ENCODE assay signal across 8 mouse cellular contexts in genomic region chr12:84285593-84285968, GRCm38 (mm10). TPM values are rescaled to one million over a fixed set of nuclear protein-coding genes. Genes with fewer than 3 reads are reported as not detected.
A peak's percentile ranks its signal among the peaks of the same experiment; 100 is the strongest.
DNase-seq lines count a peak whose midpoint lies in the region; ATAC-seq lines count a peak whose summit lies in the region.

No protein-coding gene starts in this region.

- peak overlapping the region; percentile 41 for H3K27ac ChIP-seq in lung, embryonic 15.5 days
- H3K27ac ChIP-seq in limb, embryonic 11.5 days (replicated peaks; ENCODE audit: low read depth, low read length), result no peak overlapping the region
- H3K27ac ChIP-seq in neural tube, embryonic 15.5 days (replicated peaks), result peak overlapping the region; percentile 64; the same call in 1 of the 2 replicates

- H3K4me3 ChIP-seq in lung, embryonic 15.5 days, result peak overlapping the region; percentile 49
- peak overlapping the region; percentile 91 for H3K4me3 ChIP-seq in erythroblast, embryonic 14.5 days (replicated peaks)
- H3K4me3 ChIP-seq in limb, embryonic 11.5 days (ENCODE audit: low read depth, low read length), result peak overlapping the region; percentile 51
- peak overlapping the region; percentile 59 for H3K4me3 ChIP-seq in neural tube, embryonic 15.5 days (replicated peaks)

- no peak for ATAC-seq in lung, embryonic 15.5 days (ENCODE audit: borderline replicate concordance, extremely low read depth, low FRiP score, low TSS enrichment)
- ATAC-seq in limb, embryonic 11.5 days (ENCODE audit: insufficient number of reproducible peaks, low FRiP score, low TSS enrichment, low read depth), result no peak
- ATAC-seq in neural tube, embryonic 15.5 days (ENCODE audit: low FRiP score), result peak; percentile 8; the same call in 1 of the 2 replicates

- H3K4me1 ChIP-seq in lung, embryonic 15.5 days, result 0 out of 2 replicates have a peak, but pooled peaks cover 6% of the 10 kb centered on the region
- peaks cover 45% of the 10 kb centered on the region for H3K4me1 ChIP-seq in erythroblast, embryonic 14.5 days (ENCODE audit: control insufficient read depth)
- H3K4me1 ChIP-seq in limb, embryonic 11.5 days (ENCODE audit: control insufficient read depth, insufficient read depth, low read length), result 0 out of 2 replicates have a peak, but pooled peaks cover 4% of the 10 kb centered on the region
- H3K4me1 ChIP-seq in neural tube, embryonic 15.5 days, result peaks cover 14% of the 10 kb centered on the region

- no peaks in the 10 kb centered on the region for H3K27me3 ChIP-seq in lung, embryonic 15.5 days
- no peaks in the 10 kb centered on the region for H3K27me3 ChIP-seq in erythroblast, embryonic 14.5 days (ENCODE audit: control insufficient read depth)
- no peaks in the 10 kb centered on the region for H3K27me3 ChIP-seq in limb, embryonic 11.5 days (ENCODE audit: control insufficient read depth, insufficient read depth, low read length)
- H3K27me3 ChIP-seq in neural tube, embryonic 15.5 days (replicated peaks), result no peaks in the 10 kb centered on the region

- no peak for DNase-seq in lung, postnatal 10 days
- DNase-seq in limb, embryonic 11.5 days (ENCODE audit: low spot score), result no peak
- no peak for DNase-seq in gastrocnemius, postnatal 4 days (ENCODE audit: low spot score in 2 of 2)
- no peak for DNase-seq in embryo, embryonic 11 days
- DNase-seq in spleen, adult 18-20 months, result no peak

- H3K4me2 ChIP-seq in lung, embryonic 15.5 days, result peak overlapping the region; percentile 68
- peak overlapping the region; percentile 65 for H3K4me2 ChIP-seq in limb, embryonic 11.5 days (ENCODE audit: low read depth, severe bottlenecking)
- peak overlapping the region; percentile 81 for H3K4me2 ChIP-seq in neural tube, embryonic 15.5 days

- no peaks in the 10 kb centered on the region for H3K36me3 ChIP-seq in lung, embryonic 15.5 days
- peaks cover 20% of the 10 kb centered on the region for H3K36me3 ChIP-seq in erythroblast, embryonic 14.5 days (ENCODE audit: control insufficient read depth)
- H3K36me3 ChIP-seq in limb, embryonic 11.5 days (ENCODE audit: control insufficient read depth, insufficient read depth, low read length), result no peaks in the 10 kb centered on the region
- H3K36me3 ChIP-seq in neural tube, embryonic 15.5 days, result no peaks in the 10 kb centered on the region

- H3K9ac ChIP-seq in lung, embryonic 15.5 days, result peak overlapping the region; percentile 47
- H3K9ac ChIP-seq in limb, embryonic 11.5 days (ENCODE audit: low read length), result peak overlapping the region; percentile 65
- H3K9ac ChIP-seq in neural tube, embryonic 15.5 days (replicated peaks), result peak overlapping the region; percentile 60

- 27% methylated on average over 8 of the region's 8 CpGs for WGBS in lung, embryonic 15.5 days
- WGBS in limb, embryonic 11.5 days, result 36% methylated on average over 8 of the region's 8 CpGs
- WGBS in neural tube, embryonic 15.5 days, result 33% methylated on average over 8 of the region's 8 CpGs

- no peaks in the 10 kb centered on the region for H3K9me3 ChIP-seq in lung, embryonic 15.5 days
- H3K9me3 ChIP-seq in erythroblast, embryonic 14.5 days (ENCODE audit: control insufficient read depth, low read length), result no peaks in the 10 kb centered on the region
- no peaks in the 10 kb centered on the region for H3K9me3 ChIP-seq in limb, embryonic 11.5 days (ENCODE audit: control insufficient read depth, low read length)
- H3K9me3 ChIP-seq in neural tube, embryonic 15.5 days (replicated peaks), result 0 out of 2 replicates have a peak, but pooled peaks cover 2% of the 10 kb centered on the region

RNA-seq across cellular contexts. Expression of gene Ptgr2, which starts 0.5 kb away (rescaled TPM):
- 21.8 and 25.9 TPM in 2 replicates for polyA plus RNA-seq in lung, embryonic 15.5 days (2015; fragmentation: Nextera tagmentation; extraction: Ambion mirVana)
- 0.32 TPM in 2 replicates for polyA plus RNA-seq in erythroblast, embryonic 14.5 days (2012)
- 11.5 and 14.0 TPM in 2 replicates for polyA plus RNA-seq in limb, embryonic 11.5 days (2014; fragmentation: Nextera tagmentation; extraction: Ambion mirVana)
- polyA plus RNA-seq in neural tube, embryonic 15.5 days (2015; fragmentation: Nextera tagmentation; extraction: Ambion mirVana), result 15.8 and 18.2 TPM in 2 replicates
- total RNA-seq in gastrocnemius, postnatal 4 days (2021), result 10 to 100 TPM; 50.8 to 58.1 TPM

RNA-seq across cellular contexts. Expression of gene Zfp410, which starts 31.1 kb away (rescaled TPM):
- 81.4 and 86.9 TPM in 2 replicates for polyA plus RNA-seq in lung, embryonic 15.5 days (2015; fragmentation: Nextera tagmentation; extraction: Ambion mirVana)
- 0.24 and 0.37 TPM in 2 replicates for polyA plus RNA-seq in erythroblast, embryonic 14.5 days (2012)
- 111 and 125 TPM in 2 replicates for polyA plus RNA-seq in limb, embryonic 11.5 days (2014; fragmentation: Nextera tagmentation; extraction: Ambion mirVana)
- 60.6 and 61.2 TPM in 2 replicates for polyA plus RNA-seq in neural tube, embryonic 15.5 days (2015; fragmentation: Nextera tagmentation; extraction: Ambion mirVana)
- 10 to 100 TPM; 31.4 to 37.3 TPM for total RNA-seq in gastrocnemius, postnatal 4 days (2021)

Comparison
In these comparisons a context has a peak if more than half of its experiments do, and no peak if none do; other contexts are left out.
1. RNA of gene Zfp410, which starts 31.1 kb away (polyA plus RNA-seq): 111 to 125 TPM in limb, embryonic 11.5 days, 81.4 to 86.9 TPM in lung, embryonic 15.5 days and 60.6 to 61.2 TPM in neural tube, embryonic 15.5 days; 0.24 to 0.37 TPM in erythroblast, embryonic 14.5 days; every median in the first group is over 10 times any median in the second.
2. Peak in every context shown above with its lines, with median percentiles within 50 percentile points of each other: H3K4me2 ChIP-seq, H3K4me3 ChIP-seq and H3K9ac ChIP-seq.